Mouse (Mus musculus) cerebellum, adult 2 months (tissue): ENCODE data around the gene Them7.
A peak's percentile ranks its signal among the peaks of the same experiment; 100 is the strongest.

ENCODE experiments used
- CTCF ChIP-seq: fragments of 200-500 bp; IDR thresholded peaks from 2 replicates; pipeline ENCODE4 v1.5.1; 2011; ENCODE audit warnings: low read depth, mild to moderate bottlenecking, control low read depth, low read length, moderate library complexity, borderline replicate concordance; ENCODE audit not compliant: insufficient read depth
- POLR2A ChIP-seq: fragments of 200-500 bp; IDR thresholded peaks from 2 replicates; pipeline ENCODE4 v1.6.1; 2011; ENCODE audit warnings: low read length, control low read depth, borderline replicate concordance; ENCODE audit not compliant: insufficient read depth

- TF ChIP-seq CTCF, result peak; percentile 85
- no peak for TF ChIP-seq POLR2A
These were observed 203.9 kb downstream of the Them7 start for GRCm38 (mm10) chr2:105428029-105428428.
